Mouse (Mus musculus) 3T3-L1 (cell line): ENCODE measurements at regions not wholly inside any gene's neighbourhood (a gene's known extent, or its start where the extent isn't known, plus 50 kb on each side); places are given as distances from the start of the nearest gene placed in this dataset.

ENCODE experiments used
- DNase-seq: peaks from one replicate; pipeline ENCODE4 v3.0.0-alpha.2; 2015; ENCODE audit warnings: low read depth, low spot score

DNA sequence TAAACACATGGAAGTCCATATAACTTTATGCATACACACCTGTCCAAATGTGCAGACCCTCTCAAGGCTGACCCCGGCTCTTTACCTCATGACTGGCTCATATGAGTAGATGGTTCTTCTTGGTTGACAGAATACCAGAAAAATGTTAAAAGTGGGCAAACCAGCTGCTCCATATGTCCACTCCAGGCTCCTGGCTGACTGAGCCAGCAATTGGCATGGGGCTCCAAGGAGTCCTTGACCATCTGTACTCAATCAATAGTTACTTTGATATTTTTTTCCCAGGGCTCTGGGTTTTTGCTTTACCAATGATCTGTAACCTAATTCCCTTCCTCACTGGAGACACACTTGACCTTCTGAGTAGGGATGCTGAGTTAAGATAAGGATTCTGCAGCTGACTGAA is 345.5 kb downstream of the Ccser2 start:
- DNase-seq, result no peak

DNA sequence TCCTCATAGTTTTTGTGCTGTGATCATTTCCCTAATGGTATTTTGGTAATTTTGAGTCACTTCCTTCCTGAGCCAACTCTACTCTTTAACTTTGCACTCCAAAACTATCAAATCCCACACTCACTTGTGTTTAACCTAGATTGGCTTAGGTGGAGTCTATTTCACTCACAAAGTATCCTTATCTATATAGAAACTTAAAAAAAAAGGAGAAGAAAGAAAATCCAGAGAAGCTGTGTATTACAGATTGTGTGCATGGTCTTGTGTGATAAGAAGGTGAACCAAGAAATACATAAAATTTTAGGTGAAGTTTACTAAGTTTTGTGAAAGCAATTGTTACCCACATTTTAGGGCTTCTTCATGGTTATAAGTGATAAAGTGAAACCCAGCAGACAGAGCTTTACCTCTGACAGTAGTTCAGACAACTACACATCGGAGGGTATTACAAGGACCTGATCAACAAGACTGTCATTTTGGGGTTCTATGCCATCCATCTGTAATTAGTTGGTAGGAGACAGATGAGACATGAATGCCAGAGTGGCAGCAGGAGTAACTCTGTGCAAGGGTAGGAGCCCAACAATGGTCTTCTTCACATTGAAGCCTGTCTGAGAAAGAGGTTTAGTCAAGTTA is 350.0 kb downstream of the Ccser2 start:
- DNase-seq, result no peak

- DNase-seq, result no peak
Observed at GRCm38 (mm10) chr14:36617987-36618386, 350.6 kb downstream of the Ccser2 start.

GRCm38 (mm10) chr14:36614926-36615325 is 353.7 kb downstream of the Ccser2 start:
- no peak for DNase-seq

DNA sequence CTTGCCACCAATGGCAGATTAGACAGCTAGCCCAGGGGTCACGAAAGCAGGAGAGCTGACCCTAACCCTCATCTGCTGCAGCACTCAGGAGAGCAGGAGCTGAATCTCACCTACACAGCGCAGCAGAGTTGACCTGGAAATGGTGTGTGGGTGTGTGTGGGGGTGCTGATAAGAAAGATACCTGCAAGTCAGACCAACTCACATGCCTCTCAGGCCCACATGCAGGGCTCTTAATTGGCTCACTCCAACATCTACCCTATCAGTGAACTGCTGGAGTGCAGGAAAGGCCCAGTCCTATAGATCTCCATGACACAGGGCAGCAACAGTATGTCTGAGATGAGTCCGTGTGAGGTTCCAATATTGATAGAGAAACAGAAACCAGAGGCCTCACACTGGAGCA is 355.7 kb downstream of the Ccser2 start:
- DNase-seq, result no peak

DNA sequence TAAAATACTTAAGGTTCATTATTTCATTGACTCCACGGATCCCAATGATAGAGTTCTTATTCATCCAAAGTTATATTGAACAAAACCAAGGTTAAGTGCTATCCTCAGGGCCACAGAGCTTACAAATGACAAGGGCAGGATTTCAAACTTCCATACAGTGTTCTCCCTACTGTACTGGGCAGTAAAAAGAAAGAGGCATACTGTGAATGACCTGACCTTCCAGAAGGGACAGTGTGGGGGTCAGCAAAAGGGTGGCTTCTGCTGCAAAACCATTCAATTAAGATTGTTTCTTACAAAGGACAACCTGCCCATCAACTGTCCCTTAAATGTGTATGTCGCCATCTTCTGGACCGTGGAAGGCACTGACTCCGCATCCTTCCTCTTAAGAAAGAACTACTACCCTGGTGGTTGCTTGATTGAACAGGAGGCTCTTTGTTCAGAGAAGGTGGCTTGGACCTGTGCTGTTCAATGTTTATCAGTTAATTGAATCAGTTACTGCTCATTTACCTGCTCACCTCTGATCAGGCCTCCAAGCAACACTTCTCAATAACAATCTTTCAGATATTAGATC is 384.4 kb downstream of the Ccser2 start:
- DNase-seq, result peak; percentile 29

DNA sequence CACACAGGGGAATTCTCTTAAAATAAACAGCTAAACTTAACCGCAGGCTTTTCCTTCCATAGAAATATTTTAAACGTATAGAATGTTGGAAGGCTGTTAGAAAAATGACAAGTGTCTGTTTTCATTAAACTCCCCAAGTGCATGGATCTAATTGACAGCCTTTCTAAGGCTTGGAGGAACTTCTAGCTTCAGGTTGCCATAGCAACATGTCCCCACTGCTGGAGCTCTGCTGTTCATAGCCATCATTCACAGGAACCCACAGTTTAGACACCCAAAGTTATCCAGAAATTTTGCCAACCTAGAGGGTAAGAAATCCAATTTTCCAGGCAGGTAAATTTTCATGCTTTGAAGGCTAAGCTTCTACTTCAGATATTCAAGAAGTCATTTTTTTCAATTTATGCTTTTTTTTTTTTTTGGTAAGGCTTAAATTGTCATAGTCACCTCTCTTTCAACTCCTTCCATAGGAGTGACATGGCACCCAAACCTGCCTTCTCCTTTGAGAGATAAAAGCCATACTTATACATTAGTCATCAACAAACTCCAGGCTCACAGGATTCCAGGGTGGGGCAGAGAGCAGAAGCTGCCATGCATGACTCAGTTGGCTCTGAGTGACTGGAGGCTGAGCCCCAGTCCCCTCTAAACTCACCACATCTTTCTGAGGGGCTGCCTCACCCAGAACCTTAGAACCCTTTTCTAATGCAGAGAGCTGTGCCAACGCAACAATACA is 385.1 kb downstream of the Ccser2 start:
- DNase-seq, result peak; percentile 10

GRCm38 (mm10) chr14:36563229-36563865 is 405.2 kb downstream of the Ccser2 start:
- DNase-seq, result no peak

- no peak for DNase-seq
Observed at GRCm38 (mm10) chr14:36537402-36537801, 431.2 kb downstream of the Ccser2 start.

DNA sequence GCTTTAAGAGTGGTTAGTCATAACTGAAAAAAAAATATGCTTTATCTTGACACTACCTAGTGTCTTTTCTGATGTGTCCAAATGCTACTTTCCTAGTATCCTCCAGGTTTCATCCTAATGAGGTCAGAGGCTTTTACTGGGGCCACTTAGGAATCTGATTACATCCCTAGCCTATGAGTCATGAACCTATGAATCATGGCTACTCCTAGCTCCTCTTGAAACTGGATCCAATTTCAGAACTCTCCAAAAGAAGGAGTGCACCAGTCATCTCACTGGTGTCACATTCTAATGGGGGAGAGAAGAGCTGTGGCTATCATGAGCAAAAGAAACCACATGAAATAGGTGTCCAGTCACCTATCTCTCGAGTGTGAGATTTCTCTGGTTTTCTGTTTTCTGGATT is 432.6 kb downstream of the 4930474N05Rik start:
- DNase-seq, result peak; percentile 81

DNA sequence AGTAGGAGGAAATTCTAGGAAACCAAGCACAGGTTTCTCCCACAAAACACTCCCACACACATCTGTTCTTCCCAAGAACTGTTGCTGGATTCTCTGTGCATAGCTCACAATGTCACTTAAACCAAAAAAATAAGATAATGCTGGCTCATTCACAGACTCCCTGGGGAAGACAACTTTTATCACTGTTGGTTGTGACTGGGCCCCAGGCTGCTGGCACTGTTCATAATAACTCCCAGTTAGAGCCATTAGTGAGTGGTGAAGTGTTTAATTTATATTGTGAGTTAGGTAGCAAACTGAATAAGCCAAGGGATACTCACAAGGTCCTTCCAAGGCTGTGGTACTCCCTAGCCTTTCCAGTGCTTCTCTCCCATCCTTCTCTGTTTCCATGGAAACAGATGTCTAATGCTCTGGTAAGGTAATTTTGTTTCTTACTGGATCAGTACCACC is 430.9 kb downstream of the 4930474N05Rik start:
- no peak for DNase-seq

GRCm38 (mm10) chr14:36502076-36502994 is 407.6 kb downstream of the 4930474N05Rik start:
- DNase-seq, result no peak

- peak; percentile 35 for DNase-seq
Observed at GRCm38 (mm10) chr14:36499323-36499722, 404.6 kb downstream of the 4930474N05Rik start.

DNA sequence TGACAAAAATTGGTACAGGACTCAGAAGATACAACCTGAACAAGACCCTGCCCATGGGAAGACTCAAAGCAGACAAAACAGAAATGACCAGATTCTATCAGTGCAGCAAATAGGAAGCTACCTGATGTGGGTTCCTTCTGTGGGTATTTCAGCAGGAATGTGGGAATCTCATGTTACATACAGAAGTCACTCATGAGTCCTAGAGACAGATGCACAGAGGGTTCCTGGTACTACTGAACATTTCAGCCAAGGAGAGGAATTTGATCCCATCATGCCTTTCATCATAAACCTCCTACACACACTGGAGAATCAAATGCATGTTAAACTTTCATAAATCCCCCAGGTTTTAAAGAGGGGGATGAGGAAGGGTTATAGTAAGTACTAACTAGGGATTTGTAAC is 390.8 kb downstream of the 4930474N05Rik start:
- DNase-seq, result no peak

GRCm38 (mm10) chr14:36471617-36472016 is 376.9 kb downstream of the 4930474N05Rik start:
- DNase-seq, result no peak

DNA sequence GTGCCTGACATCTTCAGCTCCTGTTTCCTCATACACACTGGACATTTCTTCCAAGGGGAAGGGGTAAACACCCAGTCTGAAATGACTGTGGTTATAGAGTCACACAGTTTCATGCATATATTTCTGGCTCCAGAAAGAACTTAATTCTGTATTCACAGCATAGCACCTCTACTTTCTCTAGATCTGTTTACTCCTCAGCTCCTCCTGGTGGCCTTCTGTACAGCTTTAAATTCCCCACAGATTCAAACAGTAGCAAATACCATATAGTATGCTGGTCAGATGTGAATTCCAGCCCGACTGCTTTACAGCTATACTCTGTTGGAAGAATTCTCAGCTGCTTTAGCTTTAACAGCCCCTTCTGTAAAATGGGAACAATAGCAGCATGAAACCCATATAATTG is 375.6 kb downstream of the 4930474N05Rik start:
- DNase-seq, result peak; percentile 2

DNA sequence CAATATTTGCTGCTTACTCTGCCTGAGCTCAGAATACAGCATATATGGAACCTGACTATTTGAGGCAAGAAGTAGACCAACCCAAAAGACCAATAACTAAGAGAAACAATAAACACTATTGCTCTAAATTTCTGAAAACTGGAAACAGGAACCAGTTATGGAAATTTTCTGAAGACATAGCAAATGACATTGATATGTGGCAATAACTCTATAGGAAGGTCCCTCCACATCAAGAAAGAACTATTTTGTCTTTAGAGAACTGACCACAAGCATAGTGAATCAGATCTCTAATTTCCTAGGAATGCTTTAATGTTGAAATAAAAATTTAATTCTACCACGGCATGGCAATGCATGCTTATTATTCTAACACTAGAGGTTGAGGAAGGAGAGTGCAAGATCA is 358.3 kb downstream of the 4930474N05Rik start:
- DNase-seq, result no peak

GRCm38 (mm10) chr14:36450126-36450525 is 355.4 kb downstream of the 4930474N05Rik start:
- DNase-seq, result no peak

- no peak for DNase-seq
Observed at GRCm38 (mm10) chr14:36414656-36415273, 320.0 kb downstream of the 4930474N05Rik start.

GRCm38 (mm10) chr14:36414180-36414579 is 319.5 kb downstream of the 4930474N05Rik start:
- DNase-seq, result no peak
